16 mouse cellular contexts compared by ENCODE assay signal in the genomic region with DNA sequence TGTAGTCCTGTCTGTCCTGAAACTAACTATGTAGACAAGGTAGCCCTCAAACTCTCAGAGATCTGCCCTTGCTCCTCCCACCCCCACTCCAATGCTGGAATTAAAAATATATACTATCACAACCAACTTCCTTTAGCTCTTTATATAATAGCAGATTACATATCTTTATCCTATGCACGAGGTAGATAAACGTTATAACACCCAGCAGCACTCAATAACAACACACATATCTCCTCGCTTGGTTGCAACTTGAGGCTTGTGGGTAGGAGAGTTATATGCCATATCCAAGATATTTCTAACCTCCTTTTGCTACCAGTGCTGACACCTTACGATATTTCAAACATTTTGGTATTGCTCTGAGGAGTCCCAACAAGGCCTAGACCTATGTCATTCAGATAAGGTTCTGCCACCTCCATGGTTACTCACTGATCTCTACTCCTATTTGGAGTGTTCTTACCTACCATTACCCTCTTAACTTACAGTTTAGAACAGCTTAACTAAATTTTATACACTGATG.
"Had no signal": no experiment of that assay in that cellular context is flagged by ENCODE, and none has a peak within 500 bp of the region (broad histone marks: within the 10 kb centered on the region; RNA-seq: fewer than 3 reads in every experiment).

No protein-coding gene starts in this region.

- H3K27ac ChIP-seq: liver, embryonic 15.5 days; lung, embryonic 15.5 days; macrophage; midbrain, embryonic 13.5 days; midbrain, embryonic 15.5 days; neural tube, embryonic 12.5 days had no signal

- H3K4me1 ChIP-seq: liver, embryonic 15.5 days; neural tube, embryonic 12.5 days had no signal

- H3K36me3 ChIP-seq: liver, embryonic 15.5 days; lung, embryonic 15.5 days; midbrain, embryonic 15.5 days had no signal

- DNase-seq: liver, postnatal 0 days; lung, adult 2 months; lung, postnatal 14 days; lung, postnatal 36 days; right cerebral cortex, postnatal 14 days; spleen, adult 18-20 months; thymus, adult 18-20 months; thymus, postnatal 14 days; thymus, postnatal 36 days had no signal

- H3K4me3 ChIP-seq: liver, embryonic 15.5 days; lung, embryonic 15.5 days; midbrain, embryonic 13.5 days; midbrain, embryonic 15.5 days; neural tube, embryonic 12.5 days had no signal

- ATAC-seq: liver, postnatal 0 days; lung, postnatal 0 days; midbrain, embryonic 13.5 days; midbrain, embryonic 15.5 days had no signal

- H3K27me3 ChIP-seq: liver, embryonic 15.5 days; lung, embryonic 15.5 days; midbrain, embryonic 13.5 days; midbrain, embryonic 15.5 days; neural tube, embryonic 12.5 days had no signal
